ENCODE assay signal across 8 mouse cellular contexts in genomic region chr4:134128983-134129362, GRCm38 (mm10). TPM values are rescaled to one million over a fixed set of nuclear protein-coding genes. Genes with fewer than 3 reads are reported as not detected.
DNase-seq lines count a peak whose midpoint lies in the region; ATAC-seq and TF ChIP-seq lines count a peak whose summit lies in the region.

No protein-coding gene starts in this region.

- no peaks in the 10 kb centered on the region for H3K9me3 ChIP-seq in E14TG2a.4 (ENCODE audit: low read length)
- no peaks in the 10 kb centered on the region for H3K9me3 ChIP-seq in forebrain, embryonic 14.5 days (replicated peaks; ENCODE audit: control insufficient read depth, low read length)

- H3K4me2 ChIP-seq in forebrain, embryonic 14.5 days (ENCODE audit: low read length): peak overlapping the region; percentile 76

- H3K4me3 ChIP-seq in gastrocnemius, adult 2 months: peak overlapping the region; percentile 89
- H3K4me3 ChIP-seq in E14TG2a.4 (replicated peaks; ENCODE audit: low read length): peak overlapping the region; percentile 91
- peak overlapping the region; percentile 82 for H3K4me3 ChIP-seq in forebrain, embryonic 14.5 days (ENCODE audit: low read depth, low read length)
- peak overlapping the region; percentile 79 for H3K4me3 ChIP-seq in liver, adult 2 months (ENCODE audit: insufficient read depth, low read depth, low read length)

- intact Hi-C loops in gastrocnemius, adult 2 months (cut with DNase I): no loop called here

- WGBS in forebrain, embryonic 14.5 days: 8% methylated on average over 14 of the region's 14 CpGs
- WGBS in liver, adult 2 months: 19% methylated on average over 14 of the region's 14 CpGs

- H3K4me1 ChIP-seq in E14TG2a.4 (replicated peaks; ENCODE audit: low read depth, low read length): peaks cover 72% of the 10 kb centered on the region
- H3K4me1 ChIP-seq in forebrain, embryonic 14.5 days (ENCODE audit: control insufficient read depth, insufficient read depth, low read length): peaks cover 10% of the 10 kb centered on the region
- H3K4me1 ChIP-seq in liver, adult 2 months (ENCODE audit: control insufficient read depth, insufficient read depth, low read length): peaks cover 3% of the 10 kb centered on the region; the same call in 1 of the 2 replicates

- peak overlapping the region; percentile 88 for H3K9ac ChIP-seq in forebrain, embryonic 14.5 days (ENCODE audit: low read length)
- peak overlapping the region; percentile 52 for H3K9ac ChIP-seq in liver, adult 2 months (ENCODE audit: low read depth, low read length)

- H3K79me2 ChIP-seq in liver, adult 2 months (ENCODE audit: control insufficient read depth, insufficient read depth, low read length): no peaks in the 10 kb centered on the region

- no peaks in the 10 kb centered on the region for H3K27me3 ChIP-seq in E14TG2a.4 (ENCODE audit: insufficient read depth, low read length)
- H3K27me3 ChIP-seq in forebrain, embryonic 14.5 days (replicated peaks; ENCODE audit: control insufficient read depth, insufficient read depth, low read length): no peaks in the 10 kb centered on the region
- no peaks in the 10 kb centered on the region for H3K27me3 ChIP-seq in liver, adult 2 months (ENCODE audit: control insufficient read depth, insufficient read depth, low read length)

- no peak for TF ChIP-seq POLR2A in liver, adult 2 months (IDR thresholded peaks at IDR 0.05; ENCODE audit: extremely low read depth, insufficient read depth, low read length)

- peak overlapping the region; percentile 90 for H3K27ac ChIP-seq in gastrocnemius, adult 2 months
- peak overlapping the region; percentile 74; the same call in 1 of the 2 replicates for H3K27ac ChIP-seq in forebrain, embryonic 14.5 days (ENCODE audit: low read depth, low read length)
- peak overlapping the region; percentile 19; the same call in 1 of the 2 replicates for H3K27ac ChIP-seq in liver, adult 2 months (replicated peaks; ENCODE audit: insufficient read depth, low read depth, low read length)

- DNase-seq in gastrocnemius, adult 2 months: no peak
- DNase-seq in gastrocnemius, adult 8-10 months (ENCODE audit: low spot score in 2 of 2): no peak
- no peak for DNase-seq in forebrain, embryonic 14.5 days (ENCODE audit: low spot score)
- no peak for DNase-seq in liver, adult 2 months (ENCODE audit: extremely low read depth, low read depth, low spot score)
- DNase-seq in natural killer cell, adult 2 months (ENCODE audit: low spot score in 2 of 2): peak; percentile 39 to 51
- no peak for DNase-seq in ovary, postnatal 36 days (ENCODE audit: low spot score)
- DNase-seq in ovary, adult 18-20 months (ENCODE audit: low spot score): no peak

- H3K36me3 ChIP-seq in E14TG2a.4 (ENCODE audit: insufficient read depth, low read length): peaks cover 83% of the 10 kb centered on the region
- H3K36me3 ChIP-seq in forebrain, embryonic 14.5 days (ENCODE audit: control insufficient read depth, insufficient read depth, low read length): peaks cover 12% of the 10 kb centered on the region
- peaks cover 19% of the 10 kb centered on the region for H3K36me3 ChIP-seq in liver, adult 2 months (ENCODE audit: control insufficient read depth, insufficient read depth, low read length)

- TF ChIP-seq CTCF in gastrocnemius, adult 2 months (IDR thresholded peaks at IDR 0.05): no peak
- no peak for TF ChIP-seq CTCF in E14TG2a.4 (conservative IDR thresholded peaks at IDR 0.05; ENCODE audit: low read length)
- no peak for TF ChIP-seq CTCF in liver, adult 2 months (IDR thresholded peaks at IDR 0.05; ENCODE audit: low read depth, low read length)

- peak; percentile 49; the same call in 1 of the 2 replicates for ATAC-seq in forebrain, embryonic 14.5 days

RNA-seq across cellular contexts. Expression of gene Sh3bgrl3, which starts 0.4 kb away (rescaled TPM):
- 10 to 100 TPM; 12.2 to 27.1 TPM for total RNA-seq in gastrocnemius, adult 2 months (2021)
- total RNA-seq in gastrocnemius, adult 8-10 months (2022): 10 to 100 TPM in 3 of 4 experiments, 1 to 10 TPM in 1; 9.0 to 16.5 (median 13.4) TPM
- polyA plus RNA-seq in forebrain, embryonic 14.5 days (2014; fragmentation: Nextera tagmentation; extraction: Ambion mirVana): 351 and 372 TPM in 2 replicates
- 6.0 and 10.3 TPM in 2 replicates for total RNA-seq in liver, adult 2 months (2014; rRNA removed)
- polyA plus RNA-seq in liver, adult 2 months (2012; rRNA removed): 36.6 and 45.0 TPM in 2 replicates

RNA-seq across cellular contexts. Expression of gene Ubxn11, which starts 26.6 kb away (rescaled TPM):
- total RNA-seq in gastrocnemius, adult 2 months (2021): 1 to 10 TPM in 1 of 2 experiments, under 1 TPM in 1; 0.71 to 1.9 TPM
- 1 to 10 TPM; 1.0 to 2.3 (median 1.9) TPM for total RNA-seq in gastrocnemius, adult 8-10 months (2022)
- polyA plus RNA-seq in forebrain, embryonic 14.5 days (2014; fragmentation: Nextera tagmentation; extraction: Ambion mirVana): 9.0 and 12.5 TPM in 2 replicates
- total RNA-seq in liver, adult 2 months (2014; rRNA removed): 0.09 and 0.34 TPM in 2 replicates
- polyA plus RNA-seq in liver, adult 2 months (2012; rRNA removed): 0.66 and 1.2 TPM in 2 replicates

RNA-seq across cellular contexts. Expression of gene Cd52, which starts 34.1 kb away (rescaled TPM):
- total RNA-seq in gastrocnemius, adult 2 months (2021): under 1 TPM in 1 of 2 experiments, not detected in 1; 0.71 TPM
- total RNA-seq in gastrocnemius, adult 8-10 months (2022): under 1 TPM in 1 of 4 experiments, not detected in 3; 0.85 TPM
- polyA plus RNA-seq in forebrain, embryonic 14.5 days (2014; fragmentation: Nextera tagmentation; extraction: Ambion mirVana): 1.3 and 2.3 TPM in 2 replicates
- total RNA-seq in liver, adult 2 months (2014; rRNA removed): 20.0 and 26.8 TPM in 2 replicates
- 7.6 and 10.4 TPM in 2 replicates for polyA plus RNA-seq in liver, adult 2 months (2012; rRNA removed)

RNA-seq across cellular contexts. Expression of gene Cep85, which starts 57.9 kb away (rescaled TPM):
- total RNA-seq in gastrocnemius, adult 2 months (2021): 10 to 100 TPM; 60.1 to 73.8 TPM
- 10 to 100 TPM; 46.5 to 67.7 (median 55.8) TPM for total RNA-seq in gastrocnemius, adult 8-10 months (2022)
- 20.1 and 21.3 TPM in 2 replicates for polyA plus RNA-seq in forebrain, embryonic 14.5 days (2014; fragmentation: Nextera tagmentation; extraction: Ambion mirVana)
- total RNA-seq in liver, adult 2 months (2014; rRNA removed): 99.8 and 108 TPM in 2 replicates
- polyA plus RNA-seq in liver, adult 2 months (2012; rRNA removed): 50.5 and 61.5 TPM in 2 replicates

Comparison
In these comparisons a context has a peak if more than half of its experiments do, and no peak if none do; other contexts are left out.
1. DNase-seq: peak in natural killer cell, adult 2 months (2 of 2); none in gastrocnemius, adult 2 months (single experiment), gastrocnemius, adult 8-10 months (0 of 2), forebrain, embryonic 14.5 days (single experiment), liver, adult 2 months (single experiment), ovary, postnatal 36 days (single experiment) and ovary, adult 18-20 months (single experiment).
2. H3K27ac ChIP-seq: peak in every context shown above with its lines; median percentile 90 in gastrocnemius, adult 2 months; 74 in forebrain, embryonic 14.5 days; 19 in liver, adult 2 months.
3. RNA of gene Cd52, which starts 34.1 kb away (total RNA-seq): 20.0 to 26.8 TPM in liver, adult 2 months; 0.71 TPM in gastrocnemius, adult 2 months and 0.85 TPM in gastrocnemius, adult 8-10 months; every median in the first group is over 10 times any median in the second.
4. Peak in every context shown above with its lines, with median percentiles within 50 percentile points of each other: H3K4me3 ChIP-seq.